Mouse (Mus musculus) R1 (cell line): ENCODE measurements around the gene Cd82.

Source experiments
- DNase-seq: peaks from one replicate; pipeline ENCODE4 v3.0.0-alpha.2; 2018; ENCODE audit warnings: low read depth, low spot score

Gene Cd82

DNA sequence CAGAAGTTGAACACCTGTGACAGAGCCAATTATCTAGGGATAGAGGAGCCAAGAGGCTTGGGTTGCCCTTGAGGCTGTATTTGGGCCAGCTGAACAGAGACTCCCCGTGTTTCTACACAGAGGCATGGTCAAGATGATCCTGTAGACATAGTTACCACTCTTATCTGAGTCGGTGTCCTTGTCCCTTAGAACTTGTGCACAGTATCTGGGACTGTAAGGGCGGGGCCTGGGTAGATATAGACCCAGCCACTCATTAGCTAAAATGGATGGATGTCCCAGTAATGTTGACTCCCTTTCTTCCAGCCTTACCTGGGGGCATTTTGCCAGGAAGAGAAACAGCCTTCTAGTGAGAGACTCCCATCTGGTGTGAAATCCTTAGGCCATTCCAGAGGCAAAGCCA, 3.4 kb upstream of the Cd82 start:
- DNase-seq: no peak

DNA sequence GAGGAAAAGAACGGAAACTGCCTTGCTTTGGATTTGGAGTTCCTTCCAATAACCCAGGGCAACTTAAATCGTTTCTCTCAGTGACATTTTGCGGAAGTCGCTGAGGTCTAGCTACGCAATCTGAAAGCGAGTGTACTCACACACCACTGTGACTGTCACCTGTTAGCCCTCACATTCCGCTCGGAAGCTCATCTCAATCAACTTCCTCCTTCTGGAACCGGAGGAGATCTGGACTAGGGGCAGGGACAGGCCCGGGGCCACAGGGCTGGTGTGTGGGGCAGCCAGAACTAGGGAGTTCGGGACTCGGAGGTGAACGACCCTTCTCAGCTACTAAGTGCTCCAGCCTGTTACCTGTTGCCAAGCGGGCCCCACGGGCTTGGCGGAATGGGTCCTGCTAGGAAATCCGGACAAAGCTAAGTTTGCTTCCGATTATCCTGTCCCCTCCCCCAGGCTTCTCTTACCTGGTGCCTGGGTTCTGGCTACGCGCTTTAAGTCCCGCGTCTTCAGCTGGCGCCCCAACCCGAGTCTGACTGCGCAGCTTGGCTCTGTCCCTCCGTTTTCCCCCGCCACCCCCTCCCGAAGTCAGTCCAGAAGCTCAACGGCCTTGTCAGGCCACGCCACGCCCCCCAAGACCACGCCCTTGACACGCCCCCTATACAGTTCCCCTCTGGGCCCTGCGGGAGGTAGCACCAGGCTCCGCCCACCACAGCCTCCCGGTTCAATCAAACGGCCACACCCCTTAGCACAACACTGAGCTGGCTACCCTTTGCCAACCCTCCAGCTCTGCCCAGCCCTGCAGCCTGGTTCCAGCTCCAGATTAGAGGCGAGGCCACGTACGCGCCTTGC, 848 bp downstream of the Cd82 start:
- DNase-seq: peak; percentile 91

DNA sequence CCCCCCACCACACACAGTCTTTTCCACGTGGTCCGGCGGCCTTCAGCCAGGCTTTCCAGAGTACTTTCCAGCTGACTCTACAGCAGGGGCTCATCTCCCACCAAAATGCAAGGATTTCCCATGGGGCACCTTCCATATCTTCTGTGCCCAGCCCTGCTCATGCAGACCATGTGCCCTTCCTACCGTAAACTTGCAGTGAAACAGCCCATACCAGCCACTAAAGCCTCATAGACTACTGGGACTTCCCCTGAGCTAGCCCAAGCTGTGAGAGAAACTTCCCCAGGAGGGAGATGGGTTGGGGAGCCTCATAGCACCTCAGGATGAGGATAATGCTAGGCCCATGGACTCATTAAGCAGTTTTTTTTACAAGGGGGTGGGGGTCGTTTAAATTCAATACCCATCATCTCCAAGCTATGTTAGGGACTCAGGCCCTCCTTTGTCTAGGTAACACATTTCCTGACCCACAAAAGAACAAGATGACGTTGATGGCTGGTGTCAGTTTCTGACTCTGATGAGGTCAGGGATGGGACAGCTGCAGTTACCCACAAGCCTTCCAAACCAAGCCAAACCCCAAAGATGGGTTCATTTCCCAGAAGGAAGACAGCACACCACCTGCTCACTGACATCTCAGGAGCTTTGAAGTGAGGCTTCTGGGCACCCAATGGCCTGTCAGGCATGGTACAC, 2.0 kb downstream of the Cd82 start:
- no peak for DNase-seq

DNA sequence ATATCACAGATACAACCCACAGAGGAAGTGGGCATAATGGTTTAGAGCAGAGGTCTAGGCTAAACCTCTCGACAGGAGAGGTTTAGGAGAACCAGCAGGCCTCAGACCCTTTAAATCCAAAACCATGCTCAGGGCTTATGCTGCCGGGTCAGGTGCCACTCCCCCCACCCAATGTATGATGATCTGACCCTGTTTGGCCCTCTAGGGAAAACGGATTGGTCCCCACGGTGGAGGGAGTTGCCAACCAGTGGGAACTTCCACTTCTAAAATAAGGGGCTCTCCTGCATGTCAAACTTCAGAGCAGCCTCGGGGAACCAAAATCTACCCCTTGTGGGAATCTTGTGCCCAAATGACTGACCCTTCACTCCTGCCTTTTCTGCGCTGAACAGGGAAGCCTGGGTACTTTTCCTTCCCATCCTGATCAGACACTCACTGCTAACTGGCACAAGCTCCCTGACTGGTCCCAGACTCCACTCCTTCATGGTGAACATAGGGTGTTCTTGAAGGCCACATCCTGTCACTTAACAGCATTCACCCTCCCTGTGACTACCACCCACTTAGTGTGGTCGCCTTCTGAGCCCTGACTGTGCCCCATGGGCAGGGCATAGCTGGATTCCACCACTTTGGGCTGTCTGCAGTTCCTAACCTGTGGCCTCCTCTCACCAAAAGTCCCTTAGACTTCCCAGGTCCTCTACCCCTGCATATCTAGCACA, 3.6 kb downstream of the Cd82 start:
- no peak for DNase-seq

DNA sequence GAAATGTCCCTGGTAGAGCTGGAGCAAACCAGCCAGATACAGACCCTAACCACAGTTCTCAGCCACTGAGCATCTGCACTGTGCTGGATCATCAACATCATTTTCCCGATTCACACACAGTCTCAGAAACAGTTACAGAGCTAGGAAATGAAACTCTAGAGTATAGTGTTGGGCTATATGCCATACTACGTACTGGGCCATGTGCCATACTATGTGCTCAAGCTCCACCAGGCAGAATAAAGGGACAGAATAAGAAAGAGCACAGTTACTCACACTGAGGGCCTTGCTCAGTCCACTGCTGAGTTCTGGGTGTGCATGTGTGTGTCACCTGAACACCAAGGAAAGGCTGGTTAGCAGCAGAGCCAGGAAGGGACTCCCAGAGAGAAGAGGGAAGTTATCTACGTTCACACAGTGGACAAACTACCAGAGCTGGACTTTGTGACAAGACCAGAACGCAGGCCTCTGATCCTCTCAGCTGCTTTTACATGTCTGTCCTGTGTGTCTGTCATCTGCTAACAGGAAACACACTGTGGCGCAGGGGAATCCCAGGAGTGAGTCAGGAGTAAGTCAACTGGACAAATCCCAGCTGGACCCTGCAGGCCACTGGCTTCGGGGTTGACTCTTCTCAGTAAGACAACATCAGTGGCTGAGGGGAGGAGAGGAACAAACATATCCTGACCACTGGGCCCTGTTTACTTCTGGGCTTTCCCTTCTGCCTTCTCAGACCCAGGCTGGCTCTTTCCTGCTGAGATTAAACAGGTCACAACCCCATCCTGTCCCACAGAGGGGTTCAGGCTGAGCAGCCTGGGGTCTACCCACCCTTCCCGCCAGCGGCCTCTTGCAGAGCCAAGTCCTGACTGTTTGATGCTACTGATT, 4.4 kb downstream of the Cd82 start:
- no peak for DNase-seq

DNA sequence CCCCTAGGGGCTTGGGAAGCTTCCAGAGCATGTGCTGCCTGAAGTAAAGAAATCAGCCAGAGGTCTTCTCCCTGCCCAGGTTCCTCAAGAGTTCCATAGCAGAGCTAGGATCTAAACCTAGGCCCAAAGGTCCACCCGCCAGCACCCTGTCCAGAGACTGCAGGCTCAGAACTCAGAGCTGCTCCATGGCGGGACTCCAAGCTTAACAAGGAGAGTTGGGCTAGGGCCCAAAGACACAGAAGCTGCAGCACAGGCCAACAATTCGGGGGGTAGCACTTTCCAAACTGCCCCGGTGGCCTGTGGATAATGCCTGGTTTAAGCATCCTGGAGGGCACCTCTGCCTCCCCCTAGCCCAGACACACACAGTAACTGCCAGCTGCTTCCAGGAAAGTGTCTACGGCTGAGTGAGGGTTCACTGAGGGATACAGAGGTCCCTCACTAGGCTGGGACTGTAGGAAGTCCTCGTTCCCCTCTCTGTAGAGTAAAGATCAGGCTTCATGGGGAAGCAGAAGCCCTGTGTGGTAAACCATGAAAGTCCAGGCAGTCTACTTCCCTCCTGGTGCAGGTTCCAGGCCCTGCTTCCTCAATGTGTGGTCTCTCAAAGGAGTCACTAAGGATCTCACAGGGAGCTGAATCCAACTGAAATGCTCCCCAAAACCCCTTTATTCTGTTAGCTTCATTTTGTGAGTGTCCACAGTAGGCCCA, 5.4 kb downstream of the Cd82 start:
- DNase-seq: no peak

DNA sequence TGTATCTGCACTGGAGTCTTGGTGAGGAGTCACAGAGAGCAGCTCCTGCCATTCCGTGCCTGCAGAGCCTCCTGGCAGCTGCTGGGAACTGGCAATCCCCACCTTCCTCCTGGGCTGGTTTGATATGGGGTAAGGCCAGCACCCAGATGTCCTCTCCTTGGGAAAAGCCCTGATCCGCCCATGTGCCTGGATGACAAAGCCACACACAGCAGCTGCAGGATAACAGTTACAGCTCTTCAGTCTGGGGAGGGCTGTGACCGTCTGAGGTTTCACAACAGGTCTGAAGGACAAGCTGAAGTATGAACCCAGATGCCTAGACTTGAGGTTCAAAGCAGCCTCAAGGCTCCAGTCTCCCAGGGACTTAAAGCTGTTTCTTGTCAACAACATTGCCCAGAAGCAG, 6.8 kb downstream of the Cd82 start:
- no peak for DNase-seq

DNA sequence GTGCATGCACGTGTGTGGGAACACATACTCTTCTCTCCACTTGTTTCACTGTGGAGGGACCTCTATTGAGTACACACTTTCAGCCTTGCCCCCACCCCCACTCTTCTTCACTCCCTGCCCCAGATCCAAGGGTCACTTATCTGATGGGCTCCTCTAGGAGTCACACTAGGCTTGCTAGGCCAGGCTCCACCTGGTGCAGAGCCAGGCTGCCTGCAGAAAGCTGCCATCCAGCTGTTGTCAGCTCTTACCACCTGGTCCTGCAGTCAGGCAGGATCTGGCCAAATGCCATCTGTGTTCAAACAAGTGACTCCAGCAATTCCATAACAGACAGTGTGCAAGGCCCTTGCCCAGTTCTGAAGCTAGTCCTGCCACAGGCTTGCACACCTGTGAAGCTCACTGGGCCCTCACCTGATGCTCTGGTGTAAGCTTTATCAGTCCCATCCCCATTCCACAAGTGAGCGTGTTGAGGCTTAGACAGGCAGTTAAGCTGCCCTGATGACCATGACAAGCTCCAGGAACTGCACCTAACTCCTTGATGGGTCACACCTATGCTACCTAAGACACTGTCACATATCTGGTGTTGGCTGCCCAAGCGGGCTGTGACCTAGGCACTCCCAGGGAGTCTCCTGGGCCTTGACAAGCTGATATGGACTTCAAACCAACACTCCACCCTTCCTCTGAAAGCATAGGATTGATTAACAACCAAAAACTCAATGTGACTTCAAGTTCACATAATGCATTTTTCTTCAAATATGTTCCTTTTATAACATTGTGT, 7.9 kb downstream of the Cd82 start:
- DNase-seq: no peak

DNA sequence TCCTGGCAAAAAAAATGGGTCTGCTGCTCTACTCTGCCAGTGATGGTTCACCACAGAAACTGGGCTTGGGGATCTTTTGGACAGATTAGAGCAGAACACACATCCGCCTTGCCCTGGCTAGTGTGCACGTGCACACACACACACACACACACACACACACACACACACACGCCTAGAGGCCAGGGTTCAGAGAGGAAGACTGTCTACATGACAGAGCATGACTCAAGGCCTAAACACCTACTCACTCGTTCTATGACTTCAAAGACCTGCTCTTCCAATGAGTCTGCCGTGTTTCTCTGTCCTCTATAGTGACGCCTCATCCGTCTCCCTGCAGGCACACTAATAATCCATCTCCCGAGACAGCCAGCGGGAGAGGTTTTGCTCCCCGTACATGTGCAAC, 8.6 kb downstream of the Cd82 start:
- no peak for DNase-seq

DNA sequence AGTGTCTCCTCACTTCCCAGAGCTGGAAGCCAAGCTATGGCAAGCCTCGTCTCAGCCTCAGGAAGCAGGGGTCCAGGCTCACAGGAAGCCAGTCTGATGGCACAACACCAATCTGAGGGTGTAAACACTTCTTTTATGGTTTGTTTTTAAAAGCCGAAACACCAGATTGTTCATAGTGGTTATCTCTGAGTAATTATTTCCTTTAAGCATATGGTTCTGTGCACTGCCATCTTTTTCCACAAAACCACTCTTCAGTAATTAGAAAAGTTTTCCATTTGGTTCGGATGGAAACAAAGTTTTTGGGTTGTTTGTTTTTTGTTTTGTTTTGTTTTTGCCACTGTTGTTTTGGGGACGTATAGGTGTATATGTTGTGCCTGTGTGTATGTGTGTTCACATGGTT, 9.9 kb downstream of the Cd82 start:
- no peak for DNase-seq

DNA sequence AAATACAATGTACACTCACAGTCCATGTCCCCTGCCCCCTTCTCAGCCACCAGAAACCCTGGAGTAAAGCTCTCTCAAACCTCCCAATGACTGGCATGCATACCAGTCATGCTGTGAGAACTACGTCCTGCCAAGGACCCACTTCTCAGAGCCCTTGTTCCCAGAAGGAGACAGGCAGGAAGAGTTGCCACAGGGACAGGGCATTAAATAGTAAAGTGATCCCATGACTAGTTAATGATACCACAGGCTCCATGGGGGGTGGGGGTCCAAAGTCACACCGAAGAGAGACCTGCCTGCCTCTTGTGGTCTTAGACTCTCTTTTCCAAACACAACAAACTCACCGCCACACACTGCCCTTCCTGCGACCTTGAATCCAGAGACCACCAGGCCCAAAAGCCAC, 10.4 kb downstream of the Cd82 start:
- DNase-seq: no peak

DNA sequence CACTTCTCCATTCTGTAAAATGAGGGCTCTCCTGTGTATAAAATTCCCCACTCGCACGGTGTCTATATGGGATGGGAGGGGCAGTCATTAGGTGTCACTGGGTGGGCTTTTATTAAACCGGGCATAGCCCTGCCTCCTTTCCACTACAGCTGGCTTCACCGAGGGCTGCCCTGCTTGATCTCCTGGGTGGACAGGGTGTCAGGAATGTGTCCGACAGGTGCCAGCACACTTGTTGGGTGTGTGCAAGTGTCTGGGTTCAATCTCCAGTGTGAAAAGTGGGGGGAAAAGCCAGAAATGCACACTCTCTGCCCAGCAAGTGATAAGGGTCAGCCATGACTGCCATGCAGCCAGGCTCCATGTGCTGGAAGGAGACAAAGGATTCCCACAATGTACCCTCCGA, 10.9 kb downstream of the Cd82 start:
- no peak for DNase-seq

DNA sequence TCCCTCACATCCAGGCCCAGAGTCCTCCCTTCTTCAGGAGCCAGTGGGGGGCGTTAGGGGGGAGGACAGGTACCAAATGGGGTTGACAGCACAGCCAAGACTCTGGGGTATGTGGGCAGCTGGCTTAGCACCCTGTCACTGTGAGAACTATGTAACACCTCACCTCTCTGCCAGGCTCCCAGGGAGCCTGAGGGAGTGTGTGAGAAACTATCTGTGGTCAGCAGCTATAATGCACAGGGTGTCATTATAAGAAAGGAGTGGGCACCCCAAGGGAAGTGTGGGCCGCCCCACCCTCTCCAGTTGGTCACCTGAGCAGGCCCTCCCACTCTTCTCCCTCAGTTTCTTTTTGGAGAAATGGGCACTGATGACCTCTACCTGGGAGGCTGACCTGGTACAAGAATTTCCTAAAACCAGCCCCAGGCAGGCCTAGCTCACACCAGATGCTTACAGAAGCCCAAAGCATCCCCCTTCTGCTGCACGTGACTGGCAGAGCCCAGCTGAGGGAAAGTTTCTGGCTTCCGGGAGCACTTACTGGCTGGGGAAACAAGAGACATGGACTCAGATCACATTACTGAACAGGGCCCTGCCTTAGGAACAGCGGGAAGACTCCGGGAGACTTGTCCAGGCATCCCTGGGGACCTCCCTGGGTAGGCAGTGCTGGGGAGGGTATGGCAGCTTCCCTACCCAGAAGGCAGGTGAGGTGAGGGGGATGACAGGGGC, 11.6 kb downstream of the Cd82 start:
- DNase-seq: no peak

DNA sequence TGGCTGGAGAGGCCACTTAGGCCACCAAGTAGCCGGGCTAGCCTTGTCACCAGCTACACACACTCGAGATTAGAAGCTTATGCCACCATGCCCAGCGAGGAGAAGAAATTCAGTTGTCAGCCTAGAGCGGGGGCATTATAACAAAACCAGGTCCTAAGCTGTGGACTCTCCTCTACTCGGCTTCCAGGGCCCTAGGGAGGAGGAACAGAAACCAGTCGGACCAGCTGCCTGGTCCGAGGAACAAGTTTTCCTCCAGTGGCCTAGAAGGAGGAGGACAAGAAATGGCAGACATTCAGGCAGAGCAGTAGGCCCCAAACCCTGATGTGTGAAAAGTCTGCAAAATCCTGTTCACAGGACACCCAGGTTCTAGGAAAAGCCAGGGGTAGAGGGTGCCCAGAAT, 12.2 kb downstream of the Cd82 start:
- no peak for DNase-seq

DNA sequence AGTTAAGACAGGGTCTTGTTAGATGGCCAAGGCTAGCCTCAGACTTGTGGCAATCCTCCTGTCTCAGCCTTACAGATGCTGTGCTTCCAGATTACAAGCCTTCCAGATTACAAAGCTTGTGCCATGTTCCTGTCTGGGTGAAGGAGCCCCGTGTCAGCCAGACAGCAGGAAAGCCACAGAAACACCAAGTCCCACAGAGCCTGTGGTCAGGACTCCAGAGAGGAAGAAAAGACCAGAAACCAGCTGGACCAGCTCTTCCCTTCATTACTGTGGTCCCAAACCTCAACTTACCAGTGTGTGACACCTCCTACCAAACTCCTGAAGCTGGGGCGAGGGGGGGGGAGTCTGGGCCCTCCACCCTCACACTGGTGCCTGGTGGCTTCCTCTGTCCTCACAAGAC, 13.3 kb downstream of the Cd82 start:
- DNase-seq: no peak

DNA sequence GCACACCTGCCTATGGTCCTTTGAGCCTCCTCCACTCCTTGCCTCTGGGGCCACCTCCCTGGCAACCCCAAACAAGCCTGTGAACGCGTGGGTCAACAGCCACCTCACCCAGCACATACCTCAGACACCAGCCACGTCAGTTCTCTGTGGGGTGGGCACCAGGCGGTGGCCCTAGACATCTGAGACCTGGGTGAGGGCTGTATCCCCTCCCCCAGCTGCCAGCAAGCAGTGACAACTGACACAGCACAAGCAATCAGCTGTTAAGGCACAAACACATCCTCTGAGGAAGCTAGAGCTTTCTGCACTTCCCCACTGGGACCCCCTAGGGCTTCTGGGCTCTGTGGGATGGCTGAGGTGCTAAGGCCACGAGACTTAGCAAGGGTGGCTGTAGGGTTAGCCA, 14.2 kb downstream of the Cd82 start:
- no peak for DNase-seq

DNA sequence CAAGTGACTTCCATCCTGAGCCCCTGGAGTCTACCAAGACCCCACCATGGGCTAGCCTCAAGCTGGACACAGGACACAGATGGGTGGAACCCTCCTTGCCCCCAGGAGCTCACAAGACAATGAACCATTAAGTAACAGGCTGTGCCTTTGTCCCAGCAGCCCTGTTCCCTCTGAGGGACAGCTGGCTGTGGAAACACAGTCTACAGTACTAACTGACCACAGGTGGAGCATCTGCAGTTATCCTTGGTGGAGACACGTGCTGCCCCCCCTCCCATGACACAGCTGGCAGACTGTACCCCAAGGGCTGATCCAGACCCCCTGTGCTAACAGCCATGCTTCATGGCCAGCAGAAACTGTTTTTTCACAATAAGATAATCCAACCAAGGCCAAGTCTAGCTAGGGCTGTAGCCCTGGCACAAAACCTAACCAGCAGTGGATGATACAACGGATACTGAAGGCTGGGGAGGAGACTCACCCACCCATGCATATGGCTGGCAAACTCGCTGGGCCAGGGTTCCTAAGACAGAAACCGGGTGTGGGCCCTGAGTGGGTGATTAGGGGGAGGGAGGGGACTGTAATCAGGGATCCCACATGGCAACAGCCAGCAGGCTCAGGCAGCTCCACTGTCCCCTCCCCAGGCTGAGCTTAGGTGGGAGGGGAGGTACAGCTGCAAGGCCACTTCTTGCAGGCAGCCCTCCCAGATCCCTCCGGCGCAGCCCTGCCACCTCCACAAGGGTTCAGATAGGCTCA, 15.3 kb downstream of the Cd82 start:
- DNase-seq: no peak

DNA sequence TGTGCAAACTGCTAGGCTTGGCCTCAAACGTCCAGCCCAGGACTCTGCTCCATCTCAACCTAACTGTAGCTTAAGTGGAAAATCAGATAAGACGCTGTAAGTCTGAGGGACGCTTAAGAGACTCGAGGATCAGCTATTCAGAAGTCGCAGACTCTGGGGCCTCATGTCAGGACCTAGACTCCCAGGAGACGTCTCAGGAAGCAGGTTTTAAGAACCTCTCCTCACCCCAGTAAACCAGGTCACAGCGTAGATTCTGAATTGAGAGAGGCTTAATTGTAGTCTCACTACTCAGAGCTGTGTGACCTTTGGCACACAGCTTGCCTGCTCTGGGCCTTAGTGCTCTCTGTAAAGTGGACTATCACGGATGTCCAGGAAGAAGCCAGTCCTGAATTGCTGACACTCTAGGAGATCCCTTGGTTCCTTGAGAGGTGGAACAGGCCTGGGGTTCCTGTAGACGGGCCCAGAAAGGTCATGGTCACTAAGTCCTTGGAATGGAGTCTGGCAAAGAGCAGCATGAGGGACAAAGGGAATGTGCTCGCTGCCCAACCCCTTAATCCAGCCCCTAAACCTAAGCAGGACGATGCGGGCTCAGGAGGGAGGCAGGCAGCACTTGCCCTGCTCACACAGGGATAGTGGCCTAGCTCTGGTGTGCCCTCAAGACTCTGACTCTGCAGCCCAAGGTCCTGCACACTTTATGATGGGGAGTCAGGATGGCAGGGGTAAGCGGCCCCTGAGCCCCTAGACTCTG, 16.2 kb downstream of the Cd82 start:
- DNase-seq: no peak
